Mouse (Mus musculus): ENCODE measurements around the gene Alox12e. TPM values are rescaled to one million over a fixed set of nuclear protein-coding genes. Genes with fewer than 3 reads are reported as not detected.

Alox12e gene
- polyA plus RNA-seq, 1 experiment from 2014 or later, result not detected

DNA sequence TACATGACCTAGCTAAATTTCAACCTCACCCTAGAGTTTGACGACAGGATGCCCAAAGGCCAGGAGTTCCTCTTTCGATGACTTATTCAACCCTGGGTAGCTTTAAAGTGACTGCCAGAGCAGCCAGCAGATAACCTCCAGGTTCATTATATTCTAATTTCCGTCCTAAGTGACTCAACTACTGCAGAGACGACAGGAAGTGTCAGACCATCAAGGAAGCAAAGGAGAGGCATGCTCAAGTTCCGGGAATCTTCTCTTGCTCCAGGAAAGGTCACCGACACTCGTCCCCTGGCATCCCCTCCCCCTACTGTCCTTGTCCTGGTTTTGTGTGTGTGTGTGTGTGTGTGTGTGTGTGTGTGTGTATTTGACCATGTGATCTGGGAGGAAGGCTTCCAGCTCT, 16.3 kb downstream of the Alox12e start:
- no peak overlapping the region for H3K27ac ChIP-seq (replicated peaks in 1 of 2; ENCODE audit: control insufficient read depth in 1 of 2, insufficient read depth in 1 of 2, low read depth in 2 of 2, low read length in 2 of 2)
- ATAC-seq (ENCODE audit: insufficient number of reproducible peaks, insufficient read depth, low FRiP score, low read depth), result no peak

DNA sequence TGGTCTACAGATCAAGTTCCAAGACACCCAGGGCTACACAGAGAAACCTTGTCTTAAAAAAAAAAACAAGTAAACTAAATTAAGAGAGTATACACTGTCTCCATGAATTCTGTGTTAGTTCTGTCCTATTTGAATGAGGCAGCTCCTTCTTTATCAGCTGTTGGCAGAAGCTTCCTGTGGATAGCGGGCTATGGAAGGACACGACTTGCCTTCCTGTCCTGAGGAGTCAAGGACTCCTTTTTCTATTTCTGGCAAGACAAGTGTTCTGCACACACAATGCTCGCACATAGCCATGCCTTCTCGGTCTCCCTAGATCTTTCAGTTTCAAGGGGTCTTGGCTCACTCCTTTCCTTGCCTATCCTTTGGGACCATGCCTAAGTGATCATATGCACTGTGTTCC, 20.1 kb downstream of the Alox12e start:
- 38% methylated on average over 4 of the region's 4 CpGs for WGBS
- no peak for ATAC-seq (ENCODE audit: insufficient number of reproducible peaks, insufficient read depth, low FRiP score, low read depth)
- Histone ChIP-seq H3K4me1 (ENCODE audit: control insufficient read depth in 2 of 2, insufficient read depth in 2 of 2, low read length in 2 of 2) (peaks cover 0 to 2% of the 10 kb centered on the region in 2 experiments; a peak in 1 of 4 replicates), H3K9me3 (ENCODE audit: control insufficient read depth, low read length) (peaks cover 4% of the 10 kb centered on the region; the same call in 1 of the 2 replicates), H3K36me3 (ENCODE audit: control insufficient read depth, insufficient read depth, low read length) (no peaks in the 10 kb centered on the region), H3K27me3 (ENCODE audit: control insufficient read depth, insufficient read depth, low read length) (no peaks in the 10 kb centered on the region), H3K27ac (replicated peaks in 1 of 2; ENCODE audit: control insufficient read depth in 1 of 2, insufficient read depth in 1 of 2, low read depth in 2 of 2, low read length in 2 of 2) (peak overlapping the region; percentile 33 to 54; a peak in 1 of 4 replicates), H3K4me2 (ENCODE audit: low read length) (0 out of 2 replicates have a peak overlapping the region, but pooled peaks have one; percentile 11), H3K4me3 (ENCODE audit: control insufficient read depth in 1 of 2, insufficient read depth in 1 of 2, low read depth in 1 of 2, low read length in 2 of 2) (no peak overlapping the region), H3K9ac (ENCODE audit: low read length) (no peak overlapping the region)

More for the DNA sequence above, 16.3 kb downstream of the Alox12e start:
- Histone ChIP-seq H3K36me3 (ENCODE audit: control insufficient read depth, insufficient read depth, low read length) (no peaks in the 10 kb centered on the region), H3K27me3 (ENCODE audit: control insufficient read depth, insufficient read depth, low read length) (no peaks in the 10 kb centered on the region), H3K4me3 (ENCODE audit: control insufficient read depth in 1 of 2, insufficient read depth in 1 of 2, low read depth in 1 of 2, low read length in 2 of 2) (no peak overlapping the region), H3K4me1 (ENCODE audit: control insufficient read depth in 2 of 2, insufficient read depth in 2 of 2, low read length in 2 of 2) (peaks cover 0 to 2% of the 10 kb centered on the region in 2 experiments; a peak in 1 of 4 replicates), H3K9ac (ENCODE audit: low read length) (no peak overlapping the region), H3K4me2 (ENCODE audit: low read length) (no peak overlapping the region), H3K9me3 (ENCODE audit: control insufficient read depth, low read length) (peaks cover 2% of the 10 kb centered on the region; the same call in 1 of the 2 replicates)
- 46% methylated on average over 7 of the region's 7 CpGs for WGBS

DNA sequence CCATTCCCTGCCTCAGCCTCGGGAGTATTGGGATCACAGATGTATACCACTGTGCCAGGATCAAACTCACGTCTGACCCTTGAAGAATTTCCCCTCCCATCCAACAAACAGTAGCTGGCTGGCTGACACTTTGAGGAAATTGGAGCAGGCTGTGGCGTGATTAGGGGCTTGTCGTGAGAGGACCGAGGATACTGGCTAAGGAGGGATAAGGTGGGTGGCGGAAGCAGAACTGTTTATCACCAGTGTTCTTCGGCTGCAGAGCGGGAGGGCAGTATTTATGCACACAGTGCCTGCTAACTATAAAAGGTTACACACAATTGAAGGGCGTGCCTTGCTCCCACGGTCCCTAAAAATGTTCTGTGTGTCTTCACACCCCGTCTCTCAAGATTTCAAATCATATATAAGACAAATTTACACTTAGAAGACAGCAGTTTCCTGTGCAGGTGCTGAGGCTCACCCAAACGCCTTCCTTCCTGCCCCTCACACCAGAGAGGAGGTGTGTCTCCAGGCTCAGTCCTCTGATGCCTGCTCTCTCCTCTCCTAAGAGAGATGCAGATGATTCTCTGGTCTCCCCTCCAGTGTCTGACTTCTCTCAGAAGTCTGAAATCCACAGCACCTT, 24.5 kb downstream of the Alox12e start:
- H3K27me3 ChIP-seq (ENCODE audit: control insufficient read depth, insufficient read depth, low read length), result no peaks in the 10 kb centered on the region
- WGBS, result 42% methylated on average over 12 of the region's 12 CpGs
- no peak overlapping the region for H3K4me2 ChIP-seq (ENCODE audit: low read length)
- peaks cover 2 to 3% of the 10 kb centered on the region in 2 experiments; a peak in 1 of 4 replicates for H3K4me1 ChIP-seq (ENCODE audit: control insufficient read depth in 2 of 2, insufficient read depth in 2 of 2, low read length in 2 of 2)
- H3K9ac ChIP-seq (ENCODE audit: low read length), result no peak overlapping the region
- ATAC-seq (ENCODE audit: insufficient number of reproducible peaks, insufficient read depth, low FRiP score, low read depth), result no peak
- H3K9me3 ChIP-seq (ENCODE audit: control insufficient read depth, low read length), result peaks cover 4% of the 10 kb centered on the region; the same call in 1 of the 2 replicates
- peak overlapping the region; percentile 48 to 59 for H3K27ac ChIP-seq (replicated peaks in 1 of 2; ENCODE audit: control insufficient read depth in 1 of 2, insufficient read depth in 1 of 2, low read depth in 2 of 2, low read length in 2 of 2)
- no peak overlapping the region for H3K4me3 ChIP-seq (ENCODE audit: control insufficient read depth in 1 of 2, insufficient read depth in 1 of 2, low read depth in 1 of 2, low read length in 2 of 2)
- no peaks in the 10 kb centered on the region for H3K36me3 ChIP-seq (ENCODE audit: control insufficient read depth, insufficient read depth, low read length)

DNA sequence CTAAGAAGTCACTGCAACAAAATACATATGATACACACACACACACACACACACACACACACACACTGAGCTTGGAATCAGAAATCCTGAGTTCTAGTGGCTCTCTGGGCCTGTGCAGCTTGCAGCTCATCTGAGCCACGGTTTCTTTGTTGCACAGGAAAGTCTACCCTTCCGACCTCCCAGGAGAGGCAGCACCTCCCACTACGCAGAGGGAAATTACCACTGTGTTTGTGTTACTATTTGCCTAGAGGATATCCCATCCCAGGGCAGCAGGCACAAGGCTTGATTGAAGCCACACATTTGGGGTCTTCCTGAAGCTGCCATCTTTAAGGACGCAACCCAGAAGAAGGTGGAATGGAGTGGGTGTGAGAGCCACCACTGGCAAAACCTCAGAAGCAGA, 25.0 kb downstream of the Alox12e start:
- H3K4me1 ChIP-seq (ENCODE audit: control insufficient read depth in 2 of 2, insufficient read depth in 2 of 2, low read length in 2 of 2), result peaks cover under 1 to 3% of the 10 kb centered on the region in 2 experiments; a peak in 1 of 4 replicates
- peaks cover 4% of the 10 kb centered on the region; the same call in 1 of the 2 replicates for H3K9me3 ChIP-seq (ENCODE audit: control insufficient read depth, low read length)
- no peak overlapping the region for H3K4me3 ChIP-seq (ENCODE audit: control insufficient read depth in 1 of 2, insufficient read depth in 1 of 2, low read depth in 1 of 2, low read length in 2 of 2)
- 50% methylated on average over 4 of the region's 4 CpGs for WGBS
- peak overlapping the region; percentile 36 to 59; a peak in 3 of 4 replicates for H3K27ac ChIP-seq (replicated peaks in 1 of 2; ENCODE audit: control insufficient read depth in 1 of 2, insufficient read depth in 1 of 2, low read depth in 2 of 2, low read length in 2 of 2)
- H3K36me3 ChIP-seq (ENCODE audit: control insufficient read depth, insufficient read depth, low read length), result no peaks in the 10 kb centered on the region
- H3K9ac ChIP-seq (ENCODE audit: low read length), result no peak overlapping the region
- no peaks in the 10 kb centered on the region for H3K27me3 ChIP-seq (ENCODE audit: control insufficient read depth, insufficient read depth, low read length)
- no peak overlapping the region for H3K4me2 ChIP-seq (ENCODE audit: low read length)
- ATAC-seq (ENCODE audit: insufficient number of reproducible peaks, insufficient read depth, low FRiP score, low read depth), result no peak

DNA sequence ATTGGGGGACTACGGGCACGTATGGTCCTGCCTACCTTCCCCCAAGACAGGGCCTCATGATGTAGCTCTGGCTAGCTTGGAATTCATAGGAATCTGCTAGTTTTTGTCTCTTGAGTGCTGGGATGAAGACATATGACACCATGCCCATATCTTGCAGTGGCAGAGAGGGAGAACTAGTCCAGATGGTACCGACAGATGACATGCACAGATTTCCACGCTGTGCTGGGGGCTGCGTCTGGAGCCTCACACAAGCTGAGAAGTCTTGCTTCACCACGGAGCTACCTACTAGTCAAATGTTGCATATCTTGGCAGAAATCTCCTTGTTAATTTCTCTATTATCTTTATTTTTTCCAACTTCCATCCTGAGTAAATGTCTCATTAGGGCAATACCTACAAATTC, 28.5 kb downstream of the Alox12e start:
- peaks cover 4 to 9% of the 10 kb centered on the region in 2 experiments; a peak in 3 of 4 replicates for H3K4me1 ChIP-seq (ENCODE audit: control insufficient read depth in 2 of 2, insufficient read depth in 2 of 2, low read length in 2 of 2)
- 74% methylated on average over 6 of the region's 6 CpGs for whole genome bisulfite sequencing

DNA sequence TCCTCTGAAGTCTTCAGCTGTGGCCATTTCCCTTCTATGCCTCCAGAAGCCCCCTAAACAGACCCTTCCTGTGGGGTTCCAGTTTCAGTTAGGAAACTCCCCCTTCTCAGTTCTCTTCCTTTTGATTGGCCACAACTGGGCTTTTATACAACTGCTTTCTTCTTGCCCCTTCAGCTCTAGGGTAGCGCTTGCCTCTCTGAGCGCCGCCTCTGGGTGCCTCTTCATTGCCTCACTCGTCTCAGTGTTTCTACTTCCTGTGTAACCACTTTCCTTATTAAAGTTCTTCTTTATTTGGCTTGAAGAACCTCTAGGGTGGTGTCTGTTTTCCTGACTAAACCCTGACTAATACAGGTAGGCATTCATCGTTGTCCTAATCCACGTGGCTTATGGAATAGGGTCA, 31.2 kb downstream of the Alox12e start:
- ATAC-seq (ENCODE audit: insufficient number of reproducible peaks, insufficient read depth, low FRiP score, low read depth), result no peak
- Histone ChIP-seq H3K9ac (ENCODE audit: low read length) (no peak overlapping the region), H3K27me3 (ENCODE audit: control insufficient read depth, insufficient read depth, low read length) (no peaks in the 10 kb centered on the region), H3K27ac (replicated peaks in 1 of 2; ENCODE audit: control insufficient read depth in 1 of 2, insufficient read depth in 1 of 2, low read depth in 2 of 2, low read length in 2 of 2) (no peak overlapping the region), H3K36me3 (ENCODE audit: control insufficient read depth, insufficient read depth, low read length) (no peaks in the 10 kb centered on the region), H3K4me3 (ENCODE audit: control insufficient read depth in 1 of 2, insufficient read depth in 1 of 2, low read depth in 1 of 2, low read length in 2 of 2) (no peak overlapping the region), H3K4me1 (ENCODE audit: control insufficient read depth in 2 of 2, insufficient read depth in 2 of 2, low read length in 2 of 2) (peaks cover 4 to 6% of the 10 kb centered on the region in 2 experiments; a peak in 3 of 4 replicates), H3K4me2 (ENCODE audit: low read length) (no peak overlapping the region), H3K9me3 (ENCODE audit: control insufficient read depth, low read length) (no peaks in the 10 kb centered on the region)
- 81% methylated on average over 6 of the region's 6 CpGs for WGBS

More for the DNA sequence above, 28.5 kb downstream of the Alox12e start:
- no peaks in the 10 kb centered on the region for H3K27me3 ChIP-seq (ENCODE audit: control insufficient read depth, insufficient read depth, low read length)
- no peak overlapping the region for H3K4me3 ChIP-seq (ENCODE audit: control insufficient read depth in 1 of 2, insufficient read depth in 1 of 2, low read depth in 1 of 2, low read length in 2 of 2)
- H3K36me3 ChIP-seq (ENCODE audit: control insufficient read depth, insufficient read depth, low read length), result no peaks in the 10 kb centered on the region
- no peak overlapping the region for H3K27ac ChIP-seq (replicated peaks in 1 of 2; ENCODE audit: control insufficient read depth in 1 of 2, insufficient read depth in 1 of 2, low read depth in 2 of 2, low read length in 2 of 2)
- no peak overlapping the region for H3K4me2 ChIP-seq (ENCODE audit: low read length)
- ATAC-seq (ENCODE audit: insufficient number of reproducible peaks, insufficient read depth, low FRiP score, low read depth), result no peak
- no peak overlapping the region for H3K9ac ChIP-seq (ENCODE audit: low read length)
- no peaks in the 10 kb centered on the region for H3K9me3 ChIP-seq (ENCODE audit: control insufficient read depth, low read length)

DNA sequence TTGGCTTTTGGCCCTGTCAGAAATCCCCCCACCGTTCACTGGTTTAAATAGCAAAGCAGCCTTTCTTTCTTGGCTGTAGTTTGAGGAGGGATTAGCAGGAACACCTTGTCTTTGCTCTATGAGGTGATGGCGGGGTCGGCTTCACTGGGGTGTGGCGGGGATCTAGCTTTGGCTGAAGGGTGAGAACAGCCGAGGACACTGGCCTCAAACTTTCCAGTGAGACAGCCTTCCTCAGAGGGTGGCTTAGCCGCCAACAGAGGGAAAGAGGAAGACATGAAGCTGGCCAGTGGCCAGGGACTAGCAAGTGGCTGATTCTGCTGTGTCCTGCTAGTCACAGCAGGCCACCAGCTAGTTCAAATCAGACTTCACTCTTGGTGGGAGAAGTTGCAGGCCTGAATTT, 33.2 kb downstream of the Alox12e start:
- peak overlapping the region; percentile 12 to 37; a peak in 2 of 4 replicates for H3K27ac ChIP-seq (replicated peaks in 1 of 2; ENCODE audit: control insufficient read depth in 1 of 2, insufficient read depth in 1 of 2, low read depth in 2 of 2, low read length in 2 of 2)
- 31% methylated on average over 6 of the region's 6 CpGs for WGBS

More for the DNA sequence above, 33.2 kb downstream of the Alox12e start:
- Histone ChIP-seq H3K36me3 (ENCODE audit: control insufficient read depth, insufficient read depth, low read length) (no peaks in the 10 kb centered on the region), H3K4me3 (ENCODE audit: control insufficient read depth in 1 of 2, insufficient read depth in 1 of 2, low read depth in 1 of 2, low read length in 2 of 2) (no peak overlapping the region), H3K9ac (ENCODE audit: low read length) (no peak overlapping the region), H3K4me1 (ENCODE audit: control insufficient read depth in 2 of 2, insufficient read depth in 2 of 2, low read length in 2 of 2) (peaks cover 4 to 6% of the 10 kb centered on the region in 2 experiments; a peak in 3 of 4 replicates), H3K9me3 (ENCODE audit: control insufficient read depth, low read length) (no peaks in the 10 kb centered on the region), H3K27me3 (ENCODE audit: control insufficient read depth, insufficient read depth, low read length) (no peaks in the 10 kb centered on the region), H3K4me2 (ENCODE audit: low read length) (no peak overlapping the region)
- ATAC-seq (ENCODE audit: insufficient number of reproducible peaks, insufficient read depth, low FRiP score, low read depth), result no peak
